ENCODE assay signal across 13 mouse cellular contexts in the genomic region with DNA sequence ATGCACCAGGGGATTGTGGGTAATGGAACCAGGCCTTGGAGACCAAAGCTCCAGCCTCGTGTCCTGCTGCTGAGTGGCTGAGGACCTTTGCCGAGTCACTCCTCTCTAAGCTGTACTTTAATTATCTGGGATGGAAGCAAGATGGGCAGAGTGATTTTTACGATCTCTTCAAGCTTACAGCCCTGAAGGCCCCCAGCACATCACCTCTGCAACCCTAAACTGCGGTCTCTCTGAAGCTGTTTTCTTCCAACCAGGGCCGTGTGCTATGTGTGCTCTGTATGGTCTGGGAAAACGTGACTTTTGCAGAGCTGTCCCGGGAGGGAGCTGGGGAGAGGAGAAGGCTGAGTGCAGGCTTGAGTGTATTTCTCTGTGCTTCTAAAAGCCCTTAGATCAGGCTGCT.
DNase-seq lines count a peak whose midpoint lies in the region; ATAC-seq lines count a peak whose summit lies in the region.
"Had no signal": no experiment of that assay in that cellular context is flagged by ENCODE, and none has a peak within 500 bp of the region (broad histone marks: within the 10 kb centered on the region; RNA-seq: fewer than 3 reads in every experiment).

No protein-coding gene starts in this region.

- H3K4me1 ChIP-seq in kidney, embryonic 14.5 days (ENCODE audit: control insufficient read depth, insufficient read depth, low read length), result peaks cover 20% of the 10 kb centered on the region
- H3K4me1 ChIP-seq in embryonic facial prominence, embryonic 11.5 days (ENCODE audit: control insufficient read depth, insufficient read depth, low read length), result no peaks in the 10 kb centered on the region
- peaks cover 11% of the 10 kb centered on the region for H3K4me1 ChIP-seq in midbrain, embryonic 15.5 days
- H3K4me1 ChIP-seq: forebrain, embryonic 15.5 days; heart, embryonic 15.5 days had no signal

- 3% methylated on average over 7 of the region's 7 CpGs for WGBS in kidney, embryonic 14.5 days
- WGBS in embryonic facial prominence, embryonic 11.5 days, result 34% methylated on average over 7 of the region's 7 CpGs
- WGBS in midbrain, embryonic 15.5 days, result 33% methylated on average over 7 of the region's 7 CpGs

- H3K36me3 ChIP-seq in kidney, embryonic 14.5 days (ENCODE audit: control insufficient read depth, insufficient read depth, low read length), result no peaks in the 10 kb centered on the region
- H3K36me3 ChIP-seq in embryonic facial prominence, embryonic 11.5 days (replicated peaks; ENCODE audit: control insufficient read depth, insufficient read depth, low read depth, low read length), result no peaks in the 10 kb centered on the region
- no peaks in the 10 kb centered on the region for H3K36me3 ChIP-seq in midbrain, embryonic 15.5 days (replicated peaks)
- H3K36me3 ChIP-seq: forebrain, embryonic 15.5 days; heart, embryonic 15.5 days had no signal

- H3K27ac ChIP-seq in kidney, embryonic 14.5 days (ENCODE audit: low read depth, low read length), result peak overlapping the region; percentile 59; the same call in 1 of the 2 replicates
- 0 out of 2 replicates have a peak overlapping the region, but pooled peaks have one; percentile 25 for H3K27ac ChIP-seq in embryonic facial prominence, embryonic 11.5 days (replicated peaks; ENCODE audit: low read depth, low read length)
- 0 out of 2 replicates have a peak overlapping the region, but pooled peaks have one; percentile 18 for H3K27ac ChIP-seq in midbrain, embryonic 15.5 days
- H3K27ac ChIP-seq: forebrain, embryonic 15.5 days; heart, embryonic 15.5 days had no signal

- H3K9me3 ChIP-seq in kidney, embryonic 14.5 days (ENCODE audit: control insufficient read depth, low read length), result no peaks in the 10 kb centered on the region
- no peaks in the 10 kb centered on the region for H3K9me3 ChIP-seq in embryonic facial prominence, embryonic 11.5 days (replicated peaks; ENCODE audit: control insufficient read depth, low read length)
- no peaks in the 10 kb centered on the region for H3K9me3 ChIP-seq in midbrain, embryonic 15.5 days
- H3K9me3 ChIP-seq: forebrain, embryonic 15.5 days; heart, embryonic 15.5 days had no signal

- H3K4me3 ChIP-seq in kidney, embryonic 14.5 days (ENCODE audit: low read length), result no peak overlapping the region
- no peak overlapping the region for H3K4me3 ChIP-seq in embryonic facial prominence, embryonic 11.5 days (ENCODE audit: low read depth, low read length)
- H3K4me3 ChIP-seq in midbrain, embryonic 15.5 days, result no peak overlapping the region
- H3K4me3 ChIP-seq: forebrain, embryonic 15.5 days; heart, embryonic 15.5 days had no signal

- no peak overlapping the region for H3K4me2 ChIP-seq in kidney, embryonic 14.5 days (replicated peaks; ENCODE audit: low read depth, low read length)
- H3K4me2 ChIP-seq in embryonic facial prominence, embryonic 11.5 days (ENCODE audit: low read depth, low read length), result no peak overlapping the region
- H3K4me2 ChIP-seq in midbrain, embryonic 15.5 days, result no peak overlapping the region
- H3K4me2 ChIP-seq: forebrain, embryonic 15.5 days; heart, embryonic 15.5 days; liver, embryonic 11.5 days had no signal

- no peak for DNase-seq in kidney, postnatal 25 days
- DNase-seq in embryo, embryonic 10.5 days (ENCODE audit: low spot score), result peak; percentile 54
- no peak for DNase-seq in embryonic facial prominence, embryonic 11.5 days (ENCODE audit: low spot score)
- DNase-seq in left cerebral cortex, adult 11 months (ENCODE audit: low spot score), result no peak
- no peak for DNase-seq in liver
- DNase-seq: cerebellum, postnatal 14 days; gastrocnemius, postnatal 25 days; right cerebral cortex, postnatal 25 days had no signal

- peak; percentile 48 for ATAC-seq in kidney, embryonic 14.5 days (ENCODE audit: low FRiP score, low TSS enrichment)
- no peak; the same call in 1 of the 2 replicates for ATAC-seq in embryonic facial prominence, embryonic 11.5 days (replicated peaks; ENCODE audit: insufficient number of reproducible peaks, low FRiP score, low TSS enrichment, low read depth)
- ATAC-seq in midbrain, embryonic 15.5 days (replicated peaks), result no peak
- ATAC-seq: forebrain, embryonic 15.5 days had no signal

- H3K27me3 ChIP-seq in kidney, embryonic 14.5 days (ENCODE audit: control insufficient read depth, insufficient read depth, low read length), result 0 out of 2 replicates have a peak, but pooled peaks cover 2% of the 10 kb centered on the region
- no peaks in the 10 kb centered on the region for H3K27me3 ChIP-seq in embryonic facial prominence, embryonic 11.5 days (ENCODE audit: control insufficient read depth, insufficient read depth, low read length)
- no peaks in the 10 kb centered on the region for H3K27me3 ChIP-seq in midbrain, embryonic 15.5 days (replicated peaks)
- H3K27me3 ChIP-seq: heart, embryonic 15.5 days had no signal

- no peak overlapping the region for H3K9ac ChIP-seq in kidney, embryonic 14.5 days (ENCODE audit: low read depth, low read length)
- H3K9ac ChIP-seq in embryonic facial prominence, embryonic 11.5 days (replicated peaks; ENCODE audit: low read length), result no peak overlapping the region
- H3K9ac ChIP-seq in midbrain, embryonic 15.5 days, result no peak overlapping the region
- H3K9ac ChIP-seq: forebrain, embryonic 15.5 days; heart, embryonic 15.5 days had no signal
